Mouse (Mus musculus) ES-E14 (cell line): ENCODE measurements around the gene Nhsl1.

Experiments used
- CHD2 ChIP-seq: IDR thresholded peaks from 2 replicates; pipeline ENCODE4 v1.6.1; 2014; ENCODE audit warnings: mild to moderate bottlenecking, low read depth, low read length, inconsistent platforms
- HCFC1 ChIP-seq: IDR thresholded peaks from 2 replicates; pipeline ENCODE4 v1.6.1; 2012; ENCODE audit warnings: low read length, inconsistent platforms, borderline replicate concordance; ENCODE audit not compliant: insufficient read depth
- MAFK ChIP-seq: IDR thresholded peaks from 2 replicates; pipeline ENCODE4 v1.6.1; 2014; ENCODE audit warnings: mild to moderate bottlenecking, low read depth, low read length, inconsistent platforms; ENCODE audit not compliant: insufficient read depth
- ZC3H11A ChIP-seq: IDR thresholded peaks from 2 replicates; pipeline ENCODE4 v1.6.1; 2012; ENCODE audit warnings: low read depth, mild to moderate bottlenecking, inconsistent platforms, low read length, borderline replicate concordance
- ZNF384 ChIP-seq: IDR thresholded peaks from 2 replicates; pipeline ENCODE4 v1.6.1; 2012; ENCODE audit warnings: low read depth, low read length, inconsistent platforms

GRCm38 (mm10) chr10:18350781-18351180 is 32.0 kb downstream of the Nhsl1 start:
- TF ChIP-seq ZNF384 (no peak), HCFC1 (no peak), CHD2 (no peak), ZC3H11A (no peak), MAFK (no peak)
